Mouse (Mus musculus): Measurements from ENCODE around the gene Taok1. TPM values are rescaled to one million over a fixed set of nuclear protein-coding genes. Genes with fewer than 3 reads are reported as not detected.
A peak's percentile ranks its signal among the peaks of the same experiment; 100 is the strongest.
"Not testable (repeated sequence)": the region's sequence is repeated elsewhere in the genome, so short reads cannot be mapped to it uniquely, and the experiment has no call there.

The Taok1 gene
- polyA plus RNA-seq, 1 experiment from 2014 or later = 20.3 TPM

DNA sequence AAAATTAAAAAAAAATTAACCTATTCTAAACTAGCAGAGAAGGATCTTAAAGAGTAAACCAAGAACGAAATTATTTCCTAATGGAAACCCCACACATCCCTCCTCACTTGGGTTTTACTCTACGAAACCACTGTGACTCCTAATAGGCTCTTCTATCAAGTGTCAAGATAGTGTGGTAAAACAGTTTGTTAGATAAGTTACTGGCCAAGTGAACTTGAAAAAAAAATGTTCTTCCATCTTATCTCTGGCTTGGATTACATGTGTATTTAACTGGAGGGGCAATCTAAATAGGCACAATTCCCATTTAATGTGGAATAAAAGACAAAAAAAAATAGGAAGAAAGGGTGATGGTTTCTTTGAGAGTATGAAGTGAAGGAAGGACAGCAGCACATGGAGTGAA is 76.8 kb downstream of the Taok1 start:
- H3K4me1 ChIP-seq (replicated peaks) = no peaks in the 10 kb centered on the region
- WGBS = 95% methylated on average over 2 of the region's 2 CpGs
- no peak overlapping the region for H3K27ac ChIP-seq (replicated peaks)
- no peak overlapping the region for H3K9ac ChIP-seq
- H3K27me3 ChIP-seq = no peaks in the 10 kb centered on the region
- H3K36me3 ChIP-seq = peaks cover 6% of the 10 kb centered on the region; the same call in 1 of the 2 replicates
- no peak overlapping the region for H3K4me3 ChIP-seq
- no peak overlapping the region for H3K4me2 ChIP-seq
- no peak for ATAC-seq (ENCODE audit: low FRiP score, low read depth)
- H3K9me3 ChIP-seq = no peaks in the 10 kb centered on the region

DNA sequence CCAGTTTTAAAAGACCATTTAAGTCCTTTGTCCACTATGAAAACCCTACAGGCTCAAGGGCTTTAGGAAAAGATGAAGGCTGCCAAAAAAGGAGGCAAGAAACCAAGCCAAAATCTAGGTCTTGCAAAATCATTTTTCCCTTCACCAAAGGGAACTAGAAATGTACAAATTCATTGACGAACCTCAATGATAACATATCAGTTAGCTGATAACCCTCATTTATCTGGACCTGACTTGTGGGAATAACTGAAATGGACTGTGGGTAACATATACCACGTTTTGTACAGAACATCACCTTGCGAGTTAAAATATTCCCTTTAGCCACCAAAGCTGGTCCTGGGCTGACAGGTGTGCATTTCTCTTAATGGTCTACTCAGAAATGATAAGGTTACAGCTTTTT is 78.0 kb downstream of the Taok1 start:
- no peaks in the 10 kb centered on the region for H3K9me3 ChIP-seq
- H3K9ac ChIP-seq = no peak overlapping the region
- no peak for ATAC-seq (ENCODE audit: low FRiP score, low read depth)
- H3K4me1 ChIP-seq (replicated peaks) = no peaks in the 10 kb centered on the region
- H3K4me3 ChIP-seq = no peak overlapping the region
- H3K4me2 ChIP-seq = no peak overlapping the region
- no peak overlapping the region for H3K27ac ChIP-seq (replicated peaks)
- no peaks in the 10 kb centered on the region for H3K27me3 ChIP-seq
- 92% methylated on average over 3 of the region's 3 CpGs for WGBS
- peaks cover 6% of the 10 kb centered on the region; the same call in 1 of the 2 replicates for H3K36me3 ChIP-seq

DNA sequence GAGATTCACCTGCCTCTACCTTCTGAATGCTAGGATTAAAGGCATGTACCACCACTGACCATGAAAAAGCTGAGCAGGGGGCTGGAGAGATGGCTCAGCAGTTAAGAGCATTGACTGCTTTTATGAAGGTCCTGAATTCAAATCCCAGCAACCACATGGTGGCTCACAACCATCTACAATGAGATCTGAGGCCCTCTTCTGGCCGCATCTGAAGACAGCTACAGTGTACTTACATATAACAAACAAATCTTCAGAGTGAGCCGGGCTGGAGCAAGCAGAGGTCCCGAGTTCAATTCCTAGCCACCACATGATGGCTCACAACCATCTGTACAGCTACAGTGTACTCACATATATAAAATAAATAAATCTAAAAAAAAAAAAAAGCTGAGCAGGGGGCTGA is 79.2 kb downstream of the Taok1 start:
- H3K4me1 ChIP-seq (replicated peaks); H3K27me3 ChIP-seq; H3K4me3 ChIP-seq; H3K4me2 ChIP-seq; H3K9me3 ChIP-seq; H3K27ac ChIP-seq (replicated peaks); ATAC-seq (ENCODE audit: low FRiP score, low read depth); H3K9ac ChIP-seq; H3K36me3 ChIP-seq: not testable (repeated sequence)
- 86% methylated on average over 3 of the region's 3 CpGs for WGBS

DNA sequence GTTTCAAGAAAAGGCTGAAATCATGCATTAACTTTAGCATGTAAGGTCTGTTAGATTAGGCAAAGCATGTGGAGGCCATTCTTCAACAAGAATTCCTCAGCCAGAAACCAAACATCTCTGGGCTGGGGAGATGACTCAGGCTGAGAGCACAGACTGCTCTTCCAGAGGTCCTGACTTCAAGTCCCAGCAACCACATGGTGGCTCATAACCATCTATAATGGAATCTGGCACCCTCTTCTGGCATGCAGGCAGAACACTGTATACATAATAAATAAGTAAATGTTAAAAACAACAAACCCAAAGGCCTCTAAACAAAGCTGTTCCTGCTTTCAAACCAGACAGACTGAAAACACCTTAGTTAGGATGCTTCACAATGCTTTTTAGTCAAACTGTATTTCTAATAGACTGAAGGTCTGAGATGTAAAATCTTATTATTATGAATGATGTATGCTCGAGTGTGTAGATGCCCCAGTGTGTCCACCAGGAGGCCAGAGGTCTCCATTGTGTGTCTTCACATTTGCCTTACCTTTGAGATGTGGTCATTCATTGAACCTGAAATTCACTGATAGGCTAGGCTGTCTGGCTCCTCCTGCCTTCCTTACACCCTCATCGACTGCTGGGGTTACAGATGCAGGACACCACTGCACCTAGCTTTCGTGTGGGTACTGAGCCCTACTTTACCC is 81.7 kb downstream of the Taok1 start:
- Histone ChIP-seq H3K4me3 (no peak overlapping the region), H3K36me3 (peaks cover 6% of the 10 kb centered on the region; the same call in 1 of the 2 replicates), H3K27me3 (no peaks in the 10 kb centered on the region), H3K4me1 (replicated peaks) (no peaks in the 10 kb centered on the region), H3K4me2 (no peak overlapping the region), H3K9me3 (no peaks in the 10 kb centered on the region), H3K27ac (replicated peaks) (no peak overlapping the region), H3K9ac (no peak overlapping the region)
- 79% methylated on average over 3 of the region's 3 CpGs for WGBS
- ATAC-seq (ENCODE audit: low FRiP score, low read depth) = no peak

DNA sequence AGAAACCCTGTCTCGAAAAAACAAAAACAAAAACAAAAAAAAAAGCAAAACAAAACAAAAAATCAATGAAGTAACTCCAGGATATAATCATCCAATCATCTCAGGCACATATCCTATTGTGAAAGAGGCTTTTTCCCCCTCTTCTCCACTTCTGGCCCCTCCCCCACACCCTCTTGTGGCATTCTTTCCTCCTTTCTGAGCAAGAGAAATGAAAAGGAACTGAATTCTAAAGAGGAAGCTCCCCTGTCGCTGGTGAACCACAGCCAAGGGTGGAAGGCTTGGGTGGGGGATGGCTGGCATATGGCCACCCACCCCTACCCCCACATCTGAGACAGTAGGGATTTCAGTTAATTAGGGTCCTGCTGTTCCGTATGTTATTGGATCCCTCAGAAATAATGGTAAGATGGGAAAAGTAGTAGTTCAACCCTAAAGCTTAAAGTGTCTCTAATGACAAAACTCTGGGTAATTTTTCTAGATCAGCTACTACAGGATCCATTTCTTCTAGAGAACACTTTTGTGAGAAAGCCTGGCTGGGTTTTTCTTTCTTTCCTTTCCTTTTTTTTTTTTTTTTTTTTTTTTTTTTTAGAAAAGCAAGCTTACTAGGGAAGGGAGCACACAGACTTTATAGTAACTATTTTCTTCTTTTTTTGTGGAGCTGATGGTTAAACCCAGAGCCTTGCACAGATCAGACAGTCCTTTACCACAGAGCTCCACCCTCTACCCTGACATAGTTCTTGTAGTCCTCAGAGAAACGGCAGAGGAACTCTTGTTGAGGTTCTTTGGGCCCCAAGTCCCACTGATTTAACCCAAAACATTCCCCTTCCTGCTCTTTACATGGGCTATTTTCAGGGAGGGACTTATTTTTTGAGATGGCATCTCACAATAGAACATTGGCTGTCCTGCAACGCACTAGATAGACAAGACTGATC is 86.8 kb downstream of the Taok1 start:
- Histone ChIP-seq H3K27ac (replicated peaks) (no peak overlapping the region), H3K4me2 (no peak overlapping the region), H3K27me3 (0 out of 2 replicates have a peak, but pooled peaks cover 6% of the 10 kb centered on the region), H3K36me3 (no peaks in the 10 kb centered on the region), H3K9me3 (no peaks in the 10 kb centered on the region), H3K4me3 (no peak overlapping the region), H3K9ac (no peak overlapping the region), H3K4me1 (replicated peaks) (peaks cover 7% of the 10 kb centered on the region)
- 44% methylated on average over 5 of the region's 5 CpGs for WGBS
- no peak for ATAC-seq (ENCODE audit: low FRiP score, low read depth)

DNA sequence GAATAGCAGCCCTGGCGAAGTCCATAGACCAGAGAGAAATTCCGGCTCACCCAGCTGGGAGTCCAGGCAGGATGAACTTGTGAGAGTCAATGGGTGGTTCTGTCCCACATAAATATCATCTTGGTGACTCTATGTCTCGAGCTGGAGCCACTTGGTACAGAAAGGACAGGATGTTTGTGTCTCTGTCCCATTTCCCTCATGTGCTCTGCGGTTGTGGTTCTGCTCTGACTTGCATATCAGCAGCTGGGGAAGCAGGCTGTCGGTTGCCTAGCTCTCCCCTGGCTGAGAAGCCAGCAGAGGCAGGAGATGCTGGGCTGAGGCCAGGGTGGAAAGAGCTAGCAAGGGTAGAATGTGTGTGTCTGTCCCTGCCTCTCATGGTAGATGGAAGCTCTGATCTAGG is 88.6 kb downstream of the Taok1 start, which contains the start of gene Gm10392:
Gene Gm10392 (minus strand): TSS at position 156 of the 400 bp plus-strand sequence.
- no peaks in the 10 kb centered on the region for H3K9me3 ChIP-seq
- no peaks in the 10 kb centered on the region for H3K36me3 ChIP-seq
- peaks cover 15% of the 10 kb centered on the region; the same call in 1 of the 2 replicates for H3K27me3 ChIP-seq
- no peak within 1 kb of the TSS for H3K4me2 ChIP-seq
- 77% methylated on average over 5 of the region's 5 CpGs for WGBS
- H3K27ac ChIP-seq (replicated peaks) = no peak within 1 kb of the TSS; the same call in 1 of the 2 replicates
- no peak within 1 kb of the TSS for H3K9ac ChIP-seq
- H3K4me3 ChIP-seq = no peak within 1 kb of the TSS
- ATAC-seq (ENCODE audit: low FRiP score, low read depth) = no peak
- H3K4me1 ChIP-seq (replicated peaks) = peaks cover 25% of the 10 kb centered on the region

DNA sequence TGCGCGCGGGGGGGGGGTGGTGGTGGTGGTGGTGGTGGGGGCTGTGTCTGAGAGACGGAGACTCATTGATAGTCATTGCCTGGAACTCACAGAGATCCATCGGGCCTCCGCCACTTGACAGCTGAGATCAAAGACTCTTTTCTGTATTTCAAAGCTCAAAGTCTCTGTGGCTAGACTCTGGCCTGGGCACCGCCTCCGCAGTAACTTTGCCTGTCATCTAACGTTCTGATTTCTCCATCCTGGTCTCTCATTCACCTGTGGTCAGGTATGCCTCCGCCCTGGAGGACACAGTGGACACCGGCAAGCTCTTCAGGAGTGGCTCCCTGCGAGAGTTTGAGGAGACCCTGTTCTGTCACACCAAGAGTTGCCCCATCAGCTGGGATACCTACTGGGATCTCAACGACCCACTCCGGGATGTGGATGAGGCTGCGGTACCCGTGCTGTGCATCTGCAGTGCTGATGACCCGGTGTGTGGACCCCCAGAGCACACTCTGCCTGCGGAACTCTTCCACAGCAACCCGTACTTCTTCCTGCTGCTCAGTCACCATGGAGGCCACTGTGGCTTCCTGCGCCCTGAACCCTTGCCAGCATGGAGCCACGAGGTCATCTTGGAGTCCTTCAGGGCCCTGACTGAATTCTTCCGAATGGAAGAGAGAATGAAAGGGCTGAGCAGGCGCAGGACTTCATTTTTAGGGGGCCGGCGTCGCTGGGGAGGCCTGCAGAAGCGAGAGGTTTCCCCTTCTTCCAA is 89.4 kb downstream of the Taok1 start:
- ATAC-seq (ENCODE audit: low FRiP score, low read depth) = no peak
- peaks cover 15% of the 10 kb centered on the region; the same call in 1 of the 2 replicates for H3K27me3 ChIP-seq
- no peaks in the 10 kb centered on the region for H3K36me3 ChIP-seq
- H3K4me3 ChIP-seq = no peak overlapping the region
- no peak overlapping the region for H3K4me2 ChIP-seq
- peaks cover 32% of the 10 kb centered on the region for H3K4me1 ChIP-seq (replicated peaks)
- no peak overlapping the region for H3K9ac ChIP-seq
- H3K9me3 ChIP-seq = no peaks in the 10 kb centered on the region
- WGBS = 76% methylated on average over 26 of the region's 27 CpGs
- H3K27ac ChIP-seq (replicated peaks) = no peak overlapping the region; the same call in 1 of the 2 replicates

DNA sequence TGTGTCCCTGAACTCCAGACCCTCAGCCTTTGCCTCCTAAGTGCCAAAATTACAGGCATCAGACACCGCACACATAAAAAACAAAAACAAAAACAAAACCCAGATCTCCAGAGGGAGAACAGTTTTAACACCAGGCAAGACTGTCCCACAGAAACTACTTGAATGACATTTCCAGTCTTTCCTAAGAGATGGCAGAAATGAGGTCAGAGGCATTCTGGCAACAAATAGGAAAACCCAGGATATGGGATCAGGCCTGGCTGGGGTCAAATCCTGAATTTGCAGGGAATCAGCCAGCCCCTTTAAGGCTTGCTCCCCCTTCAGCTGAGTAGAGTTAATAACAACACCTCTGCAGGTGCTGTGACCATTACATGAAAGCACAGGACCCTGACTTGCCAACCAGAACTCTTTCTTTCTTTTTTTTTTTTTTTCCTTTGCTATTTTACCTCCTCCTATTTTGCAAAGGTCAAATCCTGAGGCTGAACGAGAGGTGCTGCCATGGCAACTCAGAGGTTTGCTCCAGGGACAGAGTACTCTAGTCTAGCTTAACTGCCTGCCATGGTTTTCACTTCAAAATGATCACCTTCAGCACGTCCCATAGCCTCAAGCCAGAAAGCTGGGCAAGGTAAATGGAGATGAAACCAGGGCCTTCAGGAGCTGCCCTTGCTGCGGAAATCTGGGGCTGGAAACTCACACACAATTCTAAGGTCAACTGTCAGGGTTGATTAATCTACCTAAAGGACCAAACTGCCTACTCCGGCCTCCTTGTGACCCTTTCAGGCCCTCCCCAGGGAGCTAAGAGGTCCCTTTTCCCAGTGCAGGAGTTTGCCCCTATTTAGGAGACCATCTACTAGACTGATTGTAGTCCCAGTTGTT is 90.8 kb downstream of the Taok1 start:
- 47% methylated on average over 5 of the region's 5 CpGs for WGBS
- H3K36me3 ChIP-seq = no peaks in the 10 kb centered on the region
- no peak overlapping the region for H3K27ac ChIP-seq (replicated peaks)
- no peaks in the 10 kb centered on the region for H3K9me3 ChIP-seq
- ATAC-seq (ENCODE audit: low FRiP score, low read depth) = no peak
- H3K4me2 ChIP-seq = no peak overlapping the region
- no peak overlapping the region for H3K9ac ChIP-seq
- H3K4me3 ChIP-seq = no peak overlapping the region
- peaks cover 41% of the 10 kb centered on the region for H3K4me1 ChIP-seq (replicated peaks)
- peaks cover 15% of the 10 kb centered on the region; the same call in 1 of the 2 replicates for H3K27me3 ChIP-seq

DNA sequence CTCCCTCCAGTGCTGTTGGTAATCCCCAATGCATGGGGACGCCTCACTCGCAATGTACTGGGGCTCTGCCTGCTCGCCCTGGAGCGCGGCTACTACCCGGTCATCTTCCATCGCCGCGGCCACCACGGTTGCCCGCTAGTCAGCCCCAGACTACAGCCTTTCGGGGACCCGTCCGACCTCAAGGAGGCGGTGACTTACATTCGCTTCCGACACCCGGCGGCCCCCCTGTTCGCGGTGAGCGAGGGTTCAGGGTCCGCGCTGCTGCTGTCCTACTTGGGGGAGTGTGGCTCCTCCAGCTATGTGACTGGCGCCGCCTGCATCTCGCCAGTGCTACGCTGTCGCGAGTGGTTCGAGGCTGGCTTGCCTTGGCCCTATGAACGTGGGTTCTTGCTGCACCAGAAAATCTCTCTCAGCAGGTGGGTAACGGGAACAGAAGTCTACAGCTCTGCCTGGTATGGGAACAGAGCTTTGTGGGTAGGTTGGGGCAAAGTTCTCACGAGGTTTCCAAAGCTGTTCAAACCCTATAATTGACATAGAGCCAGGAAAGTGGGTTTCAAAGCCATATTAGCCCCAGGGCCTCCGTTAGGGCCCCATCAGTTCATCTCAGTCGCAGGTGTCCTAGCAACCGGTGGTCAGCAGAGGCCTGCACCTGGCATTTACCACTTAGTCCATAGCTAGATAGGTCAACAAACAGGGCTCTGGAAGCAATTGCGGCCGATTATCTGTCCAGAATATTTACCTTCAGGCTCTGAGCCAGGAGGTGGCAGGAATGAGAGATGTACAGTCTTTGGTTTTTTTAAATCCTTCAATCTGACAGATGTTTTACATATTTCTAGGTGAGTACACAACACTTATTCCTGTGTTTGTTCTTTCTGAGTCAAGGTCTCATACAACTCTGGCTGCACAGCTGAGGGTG is 91.7 kb downstream of the Taok1 start, which contains the start of gene Trp53i13:
Gene Trp53i13 (minus strand): TSS at position 344 of the 916 bp plus-strand sequence.
- WGBS = 8% methylated on average over 39 of the region's 39 CpGs
- H3K4me1 ChIP-seq (replicated peaks) = peaks cover 41% of the 10 kb centered on the region
- no peak within 1 kb of the TSS for H3K27ac ChIP-seq (replicated peaks)
- no peak for ATAC-seq (ENCODE audit: low FRiP score, low read depth)
- peaks cover 15% of the 10 kb centered on the region; the same call in 1 of the 2 replicates for H3K27me3 ChIP-seq
- peak within 1 kb of the TSS; percentile 96 for H3K4me2 ChIP-seq
- peak within 1 kb of the TSS; percentile 39 for H3K9ac ChIP-seq
- no peaks in the 10 kb centered on the region for H3K36me3 ChIP-seq
- peak within 1 kb of the TSS; percentile 52 for H3K4me3 ChIP-seq
- H3K9me3 ChIP-seq = no peaks in the 10 kb centered on the region

All from hindbrain, embryonic 15.5 days (tissue).